Mouse (Mus musculus): ENCODE data around the gene Cela2a.

DNA sequence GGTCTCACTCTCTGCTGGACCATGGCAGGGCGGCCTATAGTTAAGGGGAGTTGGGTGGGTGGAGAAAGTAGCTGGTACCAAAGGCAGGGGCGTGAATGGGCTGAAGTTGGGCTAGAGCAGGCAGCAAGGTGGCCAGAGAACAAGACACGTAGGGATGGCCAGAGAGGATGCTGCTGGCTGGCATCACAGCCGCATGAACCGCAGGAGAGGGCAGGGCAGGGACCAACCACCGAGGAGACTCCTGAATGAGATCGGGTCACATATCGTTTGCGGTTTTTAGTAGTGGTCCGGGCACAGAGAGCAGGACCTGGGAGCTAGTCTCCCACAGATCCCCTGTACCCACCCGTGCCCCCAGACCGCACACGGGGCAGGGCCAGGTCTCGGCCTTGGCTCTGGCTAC is 33.4 kb upstream of the Cela2a start:
- TF ChIP-seq CTCF (IDR thresholded peaks at IDR 0.05; ENCODE audit: control insufficient read depth, insufficient read depth, low read length) (no peak), POLR2A (IDR thresholded peaks at IDR 0.05; ENCODE audit: borderline replicate concordance, control insufficient read depth, low read depth, low read length) (no peak)
